Mouse (Mus musculus) midbrain, embryonic 16.5 days (tissue): ENCODE data around the gene Gdnf. TPM values are rescaled to one million over a fixed set of nuclear protein-coding genes. Genes with fewer than 3 reads are reported as not detected.
A peak's percentile ranks its signal among the peaks of the same experiment; 100 is the strongest.

Experiments
- ATAC-seq: fragments of 200-750 bp; cut with Nextera tagmentation; 2 replicates; pipeline ENCODE4 v1.8.0; 2017; ENCODE audit warnings: moderate TSS enrichment
- H3K27ac ChIP-seq: fragments of 300-500 bp; sonication (generic); 2 replicates; pipeline ENCODE4 v1.5.1; 2014; ENCODE audit warnings: mild to moderate bottlenecking, low read length, mixed read lengths
- H3K27me3 ChIP-seq: fragments of 300-500 bp; sonication (generic); 2 replicates; pipeline ENCODE4 v1.6.1; 2014; ENCODE audit warnings: low read depth, low read length, mixed read lengths; ENCODE audit not compliant: control insufficient read depth, insufficient read depth
- H3K36me3 ChIP-seq: fragments of 300-500 bp; sonication (generic); 2 replicates; pipeline ENCODE4 v1.6.1; 2014; ENCODE audit warnings: mild to moderate bottlenecking, low read length, moderate library complexity, mixed read lengths; ENCODE audit not compliant: control insufficient read depth, insufficient read depth
- H3K4me1 ChIP-seq: fragments of 300-500 bp; sonication (generic); 2 replicates; pipeline ENCODE4 v1.6.1; 2014; ENCODE audit warnings: mild to moderate bottlenecking, low read length, mixed read lengths; ENCODE audit not compliant: control insufficient read depth, insufficient read depth
- H3K4me2 ChIP-seq: fragments of 300-500 bp; sonication (generic); 2 replicates; pipeline ENCODE4 v1.6.1; 2014; ENCODE audit warnings: mild to moderate bottlenecking, low read length, mixed read lengths
- H3K4me3 ChIP-seq: fragments of 300-500 bp; sonication (generic); 2 replicates; pipeline ENCODE4 v1.5.1; 2014; ENCODE audit warnings: low read depth, mild to moderate bottlenecking, low read length, moderate library complexity, mixed read lengths
- H3K9ac ChIP-seq: fragments of 300-500 bp; sonication (generic); 2 replicates; pipeline ENCODE4 v1.6.1; 2014; ENCODE audit warnings: low read depth, low read length, mixed read lengths
- H3K9me3 ChIP-seq: fragments of 300-500 bp; sonication (generic); replicated peaks from 2 replicates; pipeline ENCODE4 v1.6.1; 2014; ENCODE audit warnings: mild to moderate bottlenecking, low read length, mixed read lengths; ENCODE audit not compliant: control insufficient read depth, poor library complexity, severe bottlenecking
- WGBS: fragments of 180-500 bp; shearing (Covaris S2); extraction: QIAGEN DNeasy Blood & Tissue Kit; methylation state at CpG from one replicate; pipeline ENCODE4 v1.1.7; 2014; 5-methylcytosine and 5-hydroxymethylcytosine counted together
- polyA plus RNA-seq: library from polyadenylated mRNA; unstranded; fragments of >200 nt; fragmentation: Nextera tagmentation; extraction: Ambion mirVana; gene quantifications from 2 replicates; pipeline ENCODE4 v1.2.1, GENCODE M21; 2015

Gdnf gene
- polyA plus RNA-seq, 1 experiment from 2014 or later, result 0.05 TPM

GRCm38 (mm10) chr15:7877560-7878467 is 67.2 kb downstream of the Gdnf start:
- WGBS, result 22% methylated on average over 22 of the region's 22 CpGs
- Histone ChIP-seq H3K4me1 (0 out of 2 replicates have a peak, but pooled peaks cover 2% of the 10 kb centered on the region), H3K4me2 (peak overlapping the region; percentile 18; the same call in 1 of the 2 replicates), H3K27ac (no peak overlapping the region), H3K9me3 (no peaks in the 10 kb centered on the region), H3K36me3 (0 out of 2 replicates have a peak, but pooled peaks cover 2% of the 10 kb centered on the region), H3K4me3 (no peak overlapping the region), H3K27me3 (no peaks in the 10 kb centered on the region), H3K9ac (no peak overlapping the region)
- no peak for ATAC-seq

- WGBS, result 62% methylated on average over 10 of the region's 10 CpGs
- Histone ChIP-seq H3K27ac (no peak overlapping the region), H3K27me3 (no peaks in the 10 kb centered on the region), H3K9ac (no peak overlapping the region), H3K4me1 (0 out of 2 replicates have a peak, but pooled peaks cover 2% of the 10 kb centered on the region), H3K4me3 (no peak overlapping the region), H3K36me3 (0 out of 2 replicates have a peak, but pooled peaks cover 2% of the 10 kb centered on the region), H3K9me3 (no peaks in the 10 kb centered on the region), H3K4me2 (no peak overlapping the region)
- 0 out of 2 replicates have a peak, but pooled peaks have one; percentile 18 for ATAC-seq
Observed at GRCm38 (mm10) chr15:7878861-7879260, 68.2 kb downstream of the Gdnf start.

GRCm38 (mm10) chr15:7879956-7880355 is 69.3 kb downstream of the Gdnf start:
- no peak overlapping the region for H3K27ac ChIP-seq
- no peaks in the 10 kb centered on the region for H3K27me3 ChIP-seq
- H3K9ac ChIP-seq, result no peak overlapping the region
- no peaks in the 10 kb centered on the region for H3K9me3 ChIP-seq
- no peak overlapping the region for H3K4me2 ChIP-seq
- WGBS, result 48% methylated on average over 7 of the region's 7 CpGs
- 0 out of 2 replicates have a peak, but pooled peaks cover 2% of the 10 kb centered on the region for H3K36me3 ChIP-seq
- no peak overlapping the region for H3K4me3 ChIP-seq
- 0 out of 2 replicates have a peak, but pooled peaks cover 2% of the 10 kb centered on the region for H3K4me1 ChIP-seq
- ATAC-seq, result 0 out of 2 replicates have a peak, but pooled peaks have one; percentile 10

GRCm38 (mm10) chr15:7884181-7884580 is 73.5 kb downstream of the Gdnf start:
- ATAC-seq, result no peak
- Histone ChIP-seq H3K27ac (no peak overlapping the region), H3K36me3 (0 out of 2 replicates have a peak, but pooled peaks cover 2% of the 10 kb centered on the region), H3K4me1 (no peaks in the 10 kb centered on the region), H3K9me3 (no peaks in the 10 kb centered on the region), H3K27me3 (no peaks in the 10 kb centered on the region), H3K4me3 (no peak overlapping the region), H3K9ac (no peak overlapping the region), H3K4me2 (no peak overlapping the region)
- WGBS, result 94% methylated on average over 11 of the region's 11 CpGs

- no peak overlapping the region for H3K27ac ChIP-seq
- H3K9ac ChIP-seq, result no peak overlapping the region
- H3K4me3 ChIP-seq, result no peak overlapping the region
- no peak overlapping the region for H3K4me2 ChIP-seq
- 36% methylated on average over 10 of the region's 10 CpGs for WGBS
- ATAC-seq, result no peak
- no peaks in the 10 kb centered on the region for H3K9me3 ChIP-seq
- no peaks in the 10 kb centered on the region for H3K4me1 ChIP-seq
- H3K27me3 ChIP-seq, result no peaks in the 10 kb centered on the region
- H3K36me3 ChIP-seq, result 0 out of 2 replicates have a peak, but pooled peaks cover 2% of the 10 kb centered on the region
Observed at GRCm38 (mm10) chr15:7885106-7885505, 74.5 kb downstream of the Gdnf start.

GRCm38 (mm10) chr15:7886591-7886990 is 75.9 kb downstream of the Gdnf start:
- no peak overlapping the region for H3K4me3 ChIP-seq
- H3K4me1 ChIP-seq, result no peaks in the 10 kb centered on the region
- H3K4me2 ChIP-seq, result no peak overlapping the region
- no peak overlapping the region for H3K9ac ChIP-seq
- WGBS, result 94% methylated on average over 8 of the region's 8 CpGs
- H3K27ac ChIP-seq, result no peak overlapping the region
- ATAC-seq, result no peak
- 0 out of 2 replicates have a peak, but pooled peaks cover 1% of the 10 kb centered on the region for H3K36me3 ChIP-seq
- no peaks in the 10 kb centered on the region for H3K9me3 ChIP-seq
- no peaks in the 10 kb centered on the region for H3K27me3 ChIP-seq
